Mouse (Mus musculus): ENCODE results near the gene Xrcc4.
"Not testable (repeated sequence)": the region's sequence is repeated elsewhere in the genome, so short reads cannot be mapped to it uniquely, and the experiment has no call there.

Xrcc4 gene

GRCm38 (mm10) chr13:90088962-90089824, at the start of gene Xrcc4, which contains the start of gene Tmem167:
TSS of gene Xrcc4 (minus strand) at chr13:90089608.
TSS of gene Tmem167 (plus strand) at chr13:90089123.
- peak; percentile 98 for DNase-seq

- DNase-seq: no peak
These were observed 46.9 kb upstream of the Xrcc4 start for GRCm38 (mm10) chr13:90136156-90136910.

DNA sequence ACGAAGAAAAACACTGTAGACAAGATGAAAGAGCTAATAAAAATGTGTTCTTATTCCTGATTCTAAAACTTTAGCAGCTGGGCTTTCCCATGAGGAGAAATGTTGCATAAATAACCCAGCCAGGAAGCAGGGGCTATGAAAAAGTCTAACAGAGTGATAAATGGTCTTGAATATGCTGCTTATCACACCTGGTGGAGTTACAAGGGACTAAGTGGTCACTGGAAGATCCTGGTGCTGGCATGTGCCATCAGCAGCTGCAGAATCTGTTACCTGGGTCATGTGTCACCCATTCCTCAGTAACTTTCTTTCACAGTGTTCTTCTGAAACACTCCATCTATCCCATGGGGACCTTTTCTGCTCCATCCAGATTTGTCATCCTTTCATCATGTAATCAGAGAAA, 22.3 kb upstream of the Xrcc4 start:
- DNase-seq: no peak

GRCm38 (mm10) chr13:90108746-90109145, 19.3 kb upstream of the Xrcc4 start:
- not testable (repeated sequence) for DNase-seq

GRCm38 (mm10) chr13:90106139-90106538, 16.7 kb upstream of the Xrcc4 start:
- DNase-seq: no peak

DNA sequence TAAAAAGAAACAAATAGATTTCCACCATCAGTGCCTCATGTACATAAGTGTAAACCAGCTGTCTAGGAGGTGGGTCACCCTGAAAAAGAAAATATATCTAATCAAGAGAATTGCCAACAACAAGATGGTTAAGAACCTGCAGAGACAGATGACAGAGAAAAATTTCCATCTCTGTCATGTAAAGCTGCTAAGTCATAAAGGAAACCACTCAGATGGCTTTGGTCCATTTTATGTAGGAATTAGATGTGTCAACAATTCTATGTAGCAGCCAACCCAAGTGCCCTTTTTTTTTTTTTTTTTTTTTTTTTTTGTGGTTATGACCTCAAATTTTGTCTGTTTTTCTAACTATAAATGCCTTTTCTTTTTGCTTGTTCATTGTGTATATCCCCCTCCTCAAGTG, 12.1 kb upstream of the Xrcc4 start:
- DNase-seq: no peak

DNA sequence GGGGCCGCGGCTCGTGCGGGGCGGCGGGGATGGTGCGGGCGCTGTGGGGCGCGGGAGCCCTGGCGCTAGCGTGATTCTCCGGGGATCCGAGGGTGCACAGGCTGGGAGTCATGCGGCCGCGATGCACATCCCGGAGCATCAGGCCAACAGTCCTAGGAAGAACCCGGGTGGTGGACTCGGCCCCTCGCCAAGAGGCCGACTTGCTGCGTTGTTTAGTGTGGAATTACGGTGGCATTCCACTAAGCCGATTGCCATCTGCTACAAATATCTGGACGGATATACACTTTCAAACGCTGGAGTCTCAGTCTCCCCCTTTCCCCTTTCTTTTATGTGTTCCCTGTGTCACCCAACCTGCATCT, 396 bp upstream of the Xrcc4 start:
- DNase-seq: no peak

DNA sequence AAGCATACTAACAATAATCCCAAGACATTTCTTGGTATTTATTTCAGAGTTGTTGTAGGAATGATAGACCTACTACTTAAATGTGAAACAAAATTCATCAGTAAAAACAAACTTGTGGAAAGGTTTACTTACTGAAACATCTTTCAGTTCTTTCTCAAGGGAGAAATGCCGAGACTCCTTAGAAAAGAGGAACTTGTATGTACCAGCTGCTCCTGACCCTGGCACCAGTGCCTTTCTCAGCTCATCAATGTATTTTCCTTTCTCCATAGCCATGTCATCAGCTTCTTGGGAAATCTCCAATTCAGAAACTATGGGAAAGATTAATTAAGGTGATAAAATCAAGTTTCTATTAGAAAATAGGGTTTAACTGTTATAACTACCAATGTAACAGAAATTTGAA, 27.5 kb downstream of the Xrcc4 start:
- no peak for DNase-seq

DNA sequence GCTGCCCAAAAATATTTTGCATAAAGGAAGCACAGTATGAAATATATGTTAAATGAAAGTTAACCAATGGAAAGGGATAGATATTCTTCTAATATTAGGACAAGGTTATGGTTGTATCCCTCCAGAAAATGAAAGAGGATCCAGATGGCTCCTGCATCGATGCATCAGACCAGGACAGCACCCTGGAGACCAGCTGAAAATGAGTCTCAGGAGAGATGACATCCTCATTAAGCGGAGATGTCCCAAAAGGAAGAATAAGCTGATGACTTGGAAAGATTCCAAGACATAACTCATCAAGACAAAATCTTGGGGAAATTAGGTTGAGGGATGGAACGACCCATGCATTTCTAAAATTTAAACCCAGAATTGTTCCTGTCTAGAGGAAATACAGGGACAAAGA, 37.0 kb downstream of the Xrcc4 start:
- no peak for DNase-seq

DNA sequence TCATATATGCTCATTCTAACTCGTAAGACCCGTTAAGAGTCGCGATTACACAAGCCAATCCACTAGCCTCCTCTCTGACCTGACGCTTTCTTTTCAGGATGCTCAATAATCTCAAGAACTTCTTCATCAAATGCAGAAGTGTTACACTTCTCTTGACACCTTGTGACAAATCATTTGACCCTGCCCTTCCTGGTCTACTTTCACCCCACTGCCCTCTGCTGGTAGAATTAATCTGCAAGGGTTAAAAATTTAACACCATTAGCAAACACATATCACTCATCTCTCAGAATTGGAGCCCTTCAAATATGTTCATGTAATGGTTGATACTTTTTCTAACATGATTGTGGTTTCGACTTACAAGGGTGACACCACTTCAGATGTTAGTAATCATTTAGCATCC, 37.7 kb downstream of the Xrcc4 start:
- DNase-seq: no peak

- DNase-seq: no peak
These were observed 49.8 kb downstream of the Xrcc4 start for GRCm38 (mm10) chr13:90039613-90040012.

DNA sequence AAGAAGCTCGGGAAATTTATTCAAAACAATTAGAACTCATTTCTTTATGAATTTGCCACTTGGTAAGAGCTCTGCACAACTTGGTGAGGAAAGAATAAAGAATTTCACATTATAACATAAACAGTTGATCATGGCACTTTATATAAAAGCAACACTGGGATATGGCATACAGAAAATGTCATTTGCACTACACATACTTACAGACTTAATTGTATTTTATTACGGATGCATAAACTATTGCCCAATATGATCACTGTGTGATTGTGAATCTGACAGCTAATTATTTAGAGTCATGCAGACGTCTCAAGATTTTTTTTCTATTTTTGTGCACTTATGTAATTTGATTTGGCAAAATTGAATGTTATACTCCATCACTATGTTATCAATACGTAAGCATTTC, 56.4 kb downstream of the Xrcc4 start:
- no peak for DNase-seq

GRCm38 (mm10) chr13:90032523-90032922, 56.9 kb downstream of the Xrcc4 start:
- no peak for DNase-seq

GRCm38 (mm10) chr13:90030911-90031310, 58.5 kb downstream of the Xrcc4 start:
- no peak for DNase-seq

- DNase-seq: no peak
These were observed 76.8 kb downstream of the Xrcc4 start for GRCm38 (mm10) chr13:90012620-90013019.

DNA sequence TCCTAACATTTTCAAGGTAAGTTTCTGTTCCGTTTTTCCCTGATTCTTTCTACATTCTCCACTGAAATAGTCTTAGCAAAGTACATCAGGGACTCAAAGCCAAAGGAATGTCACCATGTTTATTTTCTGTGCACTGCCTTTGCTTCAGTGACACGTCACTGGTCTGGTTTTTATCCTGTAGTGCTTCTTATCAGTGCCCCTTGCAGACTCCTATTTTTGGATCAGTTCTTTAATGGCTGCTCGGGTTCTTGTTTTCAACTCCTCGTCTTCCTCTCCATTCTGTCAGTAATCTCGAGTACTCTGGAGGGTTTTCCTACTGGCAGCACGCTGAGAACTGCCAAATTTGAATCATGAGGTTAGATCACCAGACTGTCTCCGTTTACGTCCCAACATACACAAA, 77.2 kb downstream of the Xrcc4 start:
- peak in 1 of 2 experiments; percentile 4 for DNase-seq

DNA sequence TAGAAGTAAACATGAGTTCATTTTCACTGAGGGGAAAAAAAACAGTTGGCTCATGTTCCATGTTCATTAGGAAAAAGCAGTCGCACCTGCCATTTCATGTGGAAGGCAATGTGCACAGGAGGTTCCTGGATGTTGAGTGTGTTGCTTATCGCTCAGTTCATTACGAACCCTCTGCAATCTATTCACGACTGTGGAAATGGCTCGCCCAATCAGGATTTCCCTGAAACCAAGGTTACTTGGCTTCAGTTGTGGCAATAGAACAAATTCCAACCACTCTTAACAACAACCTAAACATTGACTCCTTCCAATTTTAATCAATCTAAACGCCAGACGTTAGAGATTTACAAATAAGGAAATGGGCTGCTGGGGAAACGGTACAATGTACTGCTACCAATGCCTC, 78.3 kb downstream of the Xrcc4 start:
- DNase-seq: no peak

DNA sequence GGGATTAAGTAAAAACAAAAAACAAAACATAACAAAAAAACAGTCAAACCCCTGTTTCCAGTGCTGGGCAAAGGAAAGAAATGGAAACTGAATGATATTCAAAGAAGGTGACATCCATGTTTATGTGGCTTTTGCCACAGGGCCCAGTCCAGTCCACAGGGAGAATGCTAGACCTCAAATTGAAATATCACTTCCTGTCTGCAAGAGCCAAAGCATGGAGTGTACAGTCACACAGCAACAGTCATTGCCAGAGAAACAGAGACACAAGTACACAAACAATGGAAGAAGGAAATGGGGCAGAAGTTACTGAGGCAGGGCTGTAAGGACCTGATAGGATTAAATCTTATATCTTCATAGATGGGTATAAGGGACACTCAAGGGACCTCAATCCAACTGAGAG, 79.6 kb downstream of the Xrcc4 start:
- DNase-seq: no peak

GRCm38 (mm10) chr13:90005561-90005960, 83.8 kb downstream of the Xrcc4 start:
- no peak for DNase-seq

DNA sequence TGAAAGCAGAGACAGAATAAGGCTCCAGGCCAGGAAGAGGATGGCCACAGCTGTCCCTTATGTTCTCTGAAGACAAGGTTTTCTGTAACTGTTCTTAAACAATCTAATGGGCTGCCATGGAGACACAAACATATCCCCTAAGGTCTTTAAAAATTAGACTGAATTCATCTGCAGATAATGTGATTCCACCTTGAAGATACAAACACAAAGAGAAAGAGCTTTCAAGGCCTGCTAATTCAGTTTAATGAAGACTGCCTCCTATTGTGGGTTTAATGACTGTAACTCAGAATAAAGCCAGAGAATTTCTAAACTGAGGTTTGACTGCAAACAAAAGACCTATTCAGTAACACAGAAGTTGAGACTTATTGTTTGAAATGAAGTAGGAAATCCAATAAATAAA, 91.9 kb downstream of the Xrcc4 start:
- no peak for DNase-seq

DNA sequence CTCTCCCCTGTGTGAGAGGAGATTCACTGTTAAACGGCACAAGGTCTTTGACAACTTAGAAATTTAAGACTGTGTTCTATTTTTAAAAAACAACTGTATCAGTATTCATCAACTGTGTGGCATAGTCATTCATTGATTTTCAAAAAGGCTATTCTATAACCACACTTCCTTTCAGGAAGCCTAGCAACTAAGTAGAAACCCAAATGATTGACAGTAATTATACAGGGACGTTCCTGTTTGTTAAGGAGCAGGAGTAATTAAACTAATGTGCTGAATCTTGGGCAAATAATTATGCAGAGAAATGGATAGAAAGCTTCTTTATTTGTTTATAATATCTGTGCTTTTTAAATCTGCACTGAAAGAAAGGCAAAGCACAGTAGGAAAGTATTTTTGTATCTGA, 103.3 kb downstream of the Xrcc4 start:
- no peak for DNase-seq

DNA sequence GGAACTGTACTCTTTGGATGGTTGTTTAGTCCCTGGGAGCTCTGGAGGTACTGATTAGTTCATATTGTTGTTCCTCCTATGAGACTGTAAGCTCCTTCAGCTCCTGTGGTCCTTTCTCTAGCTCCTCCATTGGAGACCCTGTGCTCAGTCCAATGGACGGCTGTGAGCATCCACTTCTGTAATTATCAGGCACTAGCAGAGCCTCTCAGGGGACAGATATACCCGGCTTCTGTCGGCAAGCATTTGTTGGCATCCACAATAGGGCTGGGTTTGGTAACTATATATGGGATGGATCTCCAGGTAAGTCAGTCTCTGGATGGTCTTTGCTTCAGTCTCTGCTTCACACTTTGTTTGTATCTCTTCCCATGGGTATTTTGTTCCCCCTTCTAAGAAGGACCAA, 118.5 kb downstream of the Xrcc4 start:
- DNase-seq: no peak

- no peak for DNase-seq
These were observed 120.7 kb downstream of the Xrcc4 start for GRCm38 (mm10) chr13:89968671-89969070.

GRCm38 (mm10) chr13:89944354-89944753, 145.1 kb downstream of the Xrcc4 start:
- DNase-seq: no peak

Measured in lung, adult 18-20 months (tissue).